Mouse (Mus musculus) liver, adult 2 months (tissue): ENCODE results near the gene Zfp771.

Experiments
- CTCF ChIP-seq: fragments of 200-500 bp; IDR thresholded peaks from 2 replicates; pipeline ENCODE4 v1.5.1; 2011; ENCODE audit warnings: low read depth, low read length, control low read depth
- POLR2A ChIP-seq: fragments of 200-500 bp; IDR thresholded peaks from 2 replicates; pipeline ENCODE4 v1.6.1; 2011; ENCODE audit warnings: low read length, control low read depth; ENCODE audit not compliant: insufficient read depth; ENCODE audit errors: extremely low read depth

- no peak for TF ChIP-seq POLR2A
- no peak for TF ChIP-seq CTCF
Measured at GRCm38 (mm10) chr7:127217901-127218642, 26.0 kb upstream of the Zfp771 start.
